Mouse (Mus musculus) liver, embryonic 12.5 days (tissue): ENCODE results near the gene Il1a. TPM values are rescaled to one million over a fixed set of nuclear protein-coding genes. Genes with fewer than 3 reads are reported as not detected.

Source experiments
- ATAC-seq: fragments of 200-750 bp; cut with Nextera tagmentation; 2 replicates; pipeline ENCODE4 v1.8.0; 2017; ENCODE audit warnings: moderate number of reproducible peaks, mild to moderate bottlenecking, moderate library complexity
- H3K27ac ChIP-seq: fragments of 300-500 bp; sonication (generic); 2 replicates; pipeline ENCODE4 v1.5.1; 2016; ENCODE audit warnings: mild to moderate bottlenecking
- H3K27me3 ChIP-seq: fragments of 300-500 bp; sonication (generic); replicated peaks from 2 replicates; pipeline ENCODE4 v1.6.1; 2016; ENCODE audit warnings: mild to moderate bottlenecking, moderate library complexity
- H3K36me3 ChIP-seq: fragments of 300-500 bp; sonication (generic); 2 replicates; pipeline ENCODE4 v1.6.1; 2016; ENCODE audit warnings: mild to moderate bottlenecking, moderate library complexity
- H3K4me1 ChIP-seq: fragments of 300-500 bp; sonication (generic); 2 replicates; pipeline ENCODE4 v1.6.1; 2016
- H3K4me2 ChIP-seq: fragments of 300-500 bp; sonication (generic); 2 replicates; pipeline ENCODE4 v1.6.1; 2016; ENCODE audit warnings: mild to moderate bottlenecking, moderate library complexity
- H3K4me3 ChIP-seq: fragments of 300-500 bp; sonication (generic); 2 replicates; pipeline ENCODE4 v1.5.1; 2016; ENCODE audit warnings: mild to moderate bottlenecking, moderate library complexity
- H3K9ac ChIP-seq: fragments of 300-500 bp; sonication (generic); 2 replicates; pipeline ENCODE4 v1.6.1; 2016; ENCODE audit warnings: mild to moderate bottlenecking, moderate library complexity
- H3K9me3 ChIP-seq: fragments of 300-500 bp; sonication (generic); replicated peaks from 2 replicates; pipeline ENCODE4 v1.6.1; 2016; ENCODE audit warnings: mild to moderate bottlenecking, moderate library complexity
- WGBS: fragments of 180-500 bp; shearing (Covaris S2); methylation state at CpG from one replicate; pipeline ENCODE4 v1.1.7; 2016; ENCODE audit not compliant: insufficient replicate concordance; 5-methylcytosine and 5-hydroxymethylcytosine counted together
- polyA plus RNA-seq: library from polyadenylated mRNA; unstranded; fragments of >200 nt; fragmentation: Nextera tagmentation; extraction: Ambion mirVana; gene quantifications from 2 replicates; pipeline ENCODE4 v1.2.1, GENCODE M21; 2016

Il1a gene
- polyA plus RNA-seq, result 2.8 and 3.7 TPM in 2 replicates

GRCm38 (mm10) chr2:129309836-129310235 is at the start of gene Il1a:
Gene Il1a, minus strand, starts transcription at chr2:129309972.
- no peak within 1 kb of the TSS for H3K4me3 ChIP-seq
- no peaks in the 10 kb centered on the region for H3K4me1 ChIP-seq
- no peaks in the 10 kb centered on the region for H3K9me3 ChIP-seq
- ATAC-seq, result no peak
- WGBS, result 59% methylated on average over 7 of the region's 7 CpGs
- H3K27me3 ChIP-seq, result peaks cover 6% of the 10 kb centered on the region; the same call in 1 of the 2 replicates
- no peak within 1 kb of the TSS for H3K9ac ChIP-seq
- no peak within 1 kb of the TSS for H3K4me2 ChIP-seq
- no peak within 1 kb of the TSS for H3K27ac ChIP-seq
- no peaks in the 10 kb centered on the region for H3K36me3 ChIP-seq

DNA sequence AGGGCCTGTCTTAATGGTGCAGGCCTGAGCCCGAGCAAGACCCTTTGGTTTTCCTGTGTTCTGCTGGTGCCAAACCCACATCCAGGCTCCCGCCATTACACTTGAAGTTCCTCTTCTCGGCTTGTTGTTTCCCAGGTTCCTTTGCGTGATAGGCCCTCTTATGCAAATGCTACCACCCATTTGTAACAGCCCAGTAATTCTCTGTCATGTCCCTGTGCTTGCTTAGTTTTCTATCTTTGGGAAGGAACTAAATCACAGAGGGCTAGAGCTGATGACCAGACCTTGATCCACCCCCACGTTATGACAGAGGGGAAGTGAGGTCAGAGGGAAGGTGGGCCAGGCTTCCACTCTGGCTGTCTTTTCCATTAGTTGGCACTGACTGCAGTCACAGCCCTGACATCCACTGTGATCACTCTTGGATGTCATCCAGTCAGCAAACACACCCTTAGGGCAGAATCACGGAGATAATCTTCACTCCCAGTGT is 28.4 kb upstream of the Il1a start:
- Histone ChIP-seq H3K4me2 (no peak overlapping the region), H3K27ac (no peak overlapping the region), H3K9me3 (peaks cover 11% of the 10 kb centered on the region), H3K27me3 (no peaks in the 10 kb centered on the region), H3K4me1 (no peaks in the 10 kb centered on the region), H3K4me3 (no peak overlapping the region), H3K36me3 (no peaks in the 10 kb centered on the region), H3K9ac (no peak overlapping the region)
- 39% methylated on average over 6 of the region's 6 CpGs for WGBS
- no peak for ATAC-seq

GRCm38 (mm10) chr2:129333471-129333870 is 23.7 kb upstream of the Il1a start:
- no peak overlapping the region for H3K9ac ChIP-seq
- H3K4me3 ChIP-seq, result no peak overlapping the region
- WGBS, result 55% methylated on average over 4 of the region's 4 CpGs
- no peak overlapping the region for H3K27ac ChIP-seq
- no peaks in the 10 kb centered on the region for H3K27me3 ChIP-seq
- no peaks in the 10 kb centered on the region for H3K9me3 ChIP-seq
- ATAC-seq, result no peak
- 0 out of 2 replicates have a peak, but pooled peaks cover 3% of the 10 kb centered on the region for H3K4me1 ChIP-seq
- H3K36me3 ChIP-seq, result no peaks in the 10 kb centered on the region
- H3K4me2 ChIP-seq, result no peak overlapping the region

DNA sequence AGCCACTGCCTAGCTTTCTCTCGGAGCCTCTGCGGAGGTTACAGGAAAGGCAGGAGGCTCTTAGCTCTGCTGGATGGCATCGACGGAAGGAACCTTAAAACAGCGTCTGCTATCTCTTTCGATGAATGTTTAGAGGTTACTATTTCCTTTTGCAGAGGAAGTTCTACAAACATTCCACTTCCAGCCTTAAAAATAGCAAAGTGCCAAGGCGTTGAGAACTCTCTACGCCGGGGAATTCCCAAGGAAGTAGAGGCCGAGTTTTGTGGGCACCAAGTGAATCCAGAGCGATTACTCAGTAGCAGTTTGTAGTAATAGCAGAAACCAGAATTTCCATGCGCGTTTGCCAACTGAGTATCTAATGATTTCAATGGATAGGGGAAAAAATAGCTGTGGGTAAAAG is 20.8 kb upstream of the Il1a start:
- H3K36me3 ChIP-seq, result no peaks in the 10 kb centered on the region
- H3K4me1 ChIP-seq, result 0 out of 2 replicates have a peak, but pooled peaks cover 3% of the 10 kb centered on the region
- H3K4me2 ChIP-seq, result no peak overlapping the region
- H3K4me3 ChIP-seq, result no peak overlapping the region
- H3K9ac ChIP-seq, result no peak overlapping the region
- 24% methylated on average over 13 of the region's 13 CpGs for WGBS
- no peak overlapping the region for H3K27ac ChIP-seq
- no peaks in the 10 kb centered on the region for H3K9me3 ChIP-seq
- ATAC-seq, result no peak
- H3K27me3 ChIP-seq, result no peaks in the 10 kb centered on the region

- ATAC-seq, result no peak
- WGBS, result 24% methylated on average over 7 of the region's 7 CpGs
- Histone ChIP-seq H3K9me3 (no peaks in the 10 kb centered on the region), H3K27ac (no peak overlapping the region), H3K4me2 (no peak overlapping the region), H3K36me3 (no peaks in the 10 kb centered on the region), H3K4me3 (no peak overlapping the region), H3K4me1 (0 out of 2 replicates have a peak, but pooled peaks cover 3% of the 10 kb centered on the region), H3K9ac (no peak overlapping the region), H3K27me3 (no peaks in the 10 kb centered on the region)
These were observed 20.3 kb upstream of the Il1a start for GRCm38 (mm10) chr2:129330024-129330423.

DNA sequence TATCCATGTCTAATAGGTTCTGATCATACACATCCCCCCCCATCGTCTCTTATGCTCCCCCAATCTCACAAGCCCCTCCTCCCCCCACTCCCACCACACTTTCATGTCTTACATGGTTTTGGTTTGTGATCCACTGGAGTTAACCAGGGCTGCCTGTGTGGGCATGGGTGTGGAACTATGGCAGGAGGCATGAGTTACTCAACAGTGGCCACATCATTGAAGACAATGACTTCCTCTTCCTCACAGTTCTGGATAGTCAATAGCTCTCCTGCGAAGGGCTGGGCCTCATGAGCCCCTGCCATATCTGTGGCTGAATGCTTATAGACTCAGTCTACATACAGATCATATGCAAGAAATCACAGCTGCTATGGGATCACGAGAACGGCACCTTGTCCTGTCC is 18.5 kb upstream of the Il1a start:
- no peak for ATAC-seq

DNA sequence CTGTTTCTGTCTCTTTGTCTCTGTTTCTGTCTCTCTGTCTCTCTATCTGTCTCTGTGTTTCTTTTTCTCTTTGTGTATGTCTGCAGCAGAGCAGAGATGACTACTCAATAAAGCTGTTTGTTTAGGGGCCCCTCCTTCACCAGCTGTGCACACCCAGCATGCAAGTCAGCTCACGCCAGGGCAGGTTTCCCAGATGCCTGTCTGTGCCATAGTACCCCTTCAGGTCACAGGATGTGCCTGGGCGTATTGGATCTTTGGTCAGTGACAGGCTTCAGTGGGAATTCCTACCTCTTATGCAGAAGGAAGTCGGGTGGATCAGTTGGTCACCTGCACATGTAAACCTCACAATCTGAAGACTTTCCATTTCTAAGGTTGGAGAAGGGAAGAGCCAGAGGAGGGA is 14.4 kb upstream of the Il1a start:
- H3K27ac ChIP-seq, result no peak overlapping the region
- ATAC-seq, result no peak
- H3K36me3 ChIP-seq, result no peaks in the 10 kb centered on the region
- WGBS, result 67% methylated on average over 3 of the region's 3 CpGs
- H3K4me1 ChIP-seq, result no peaks in the 10 kb centered on the region
- H3K4me3 ChIP-seq, result no peak overlapping the region
- no peak overlapping the region for H3K9ac ChIP-seq
- H3K4me2 ChIP-seq, result no peak overlapping the region
- no peaks in the 10 kb centered on the region for H3K27me3 ChIP-seq
- no peaks in the 10 kb centered on the region for H3K9me3 ChIP-seq

More for the DNA sequence above, 18.5 kb upstream of the Il1a start:
- no peaks in the 10 kb centered on the region for H3K27me3 ChIP-seq
- H3K4me1 ChIP-seq, result 0 out of 2 replicates have a peak, but pooled peaks cover 3% of the 10 kb centered on the region
- WGBS, result 60% methylated on average over 4 of the region's 4 CpGs
- no peaks in the 10 kb centered on the region for H3K36me3 ChIP-seq
- no peak overlapping the region for H3K4me3 ChIP-seq
- H3K9ac ChIP-seq, result no peak overlapping the region
- no peak overlapping the region for H3K27ac ChIP-seq
- H3K9me3 ChIP-seq, result no peaks in the 10 kb centered on the region
- H3K4me2 ChIP-seq, result no peak overlapping the region

GRCm38 (mm10) chr2:129322117-129322635 is 12.4 kb upstream of the Il1a start:
- no peak overlapping the region for H3K9ac ChIP-seq
- H3K27ac ChIP-seq, result no peak overlapping the region
- WGBS, result 27% methylated on average over 1 of the region's 1 CpGs
- no peak for ATAC-seq
- no peaks in the 10 kb centered on the region for H3K4me1 ChIP-seq
- H3K4me3 ChIP-seq, result no peak overlapping the region
- no peak overlapping the region for H3K4me2 ChIP-seq
- no peaks in the 10 kb centered on the region for H3K9me3 ChIP-seq
- no peaks in the 10 kb centered on the region for H3K36me3 ChIP-seq
- H3K27me3 ChIP-seq, result no peaks in the 10 kb centered on the region

- Histone ChIP-seq H3K9me3 (no peaks in the 10 kb centered on the region), H3K9ac (no peak overlapping the region), H3K27ac (no peak overlapping the region), H3K4me1 (no peaks in the 10 kb centered on the region), H3K4me2 (no peak overlapping the region), H3K27me3 (no peaks in the 10 kb centered on the region), H3K36me3 (no peaks in the 10 kb centered on the region), H3K4me3 (no peak overlapping the region)
- WGBS, result 39% methylated on average over 8 of the region's 8 CpGs
- ATAC-seq, result no peak
These were observed 10.3 kb upstream of the Il1a start for GRCm38 (mm10) chr2:129320033-129320605.

- Histone ChIP-seq H3K4me3 (no peak overlapping the region), H3K4me2 (no peak overlapping the region), H3K27ac (no peak overlapping the region), H3K27me3 (peaks cover 3% of the 10 kb centered on the region; the same call in 1 of the 2 replicates), H3K36me3 (no peaks in the 10 kb centered on the region), H3K4me1 (no peaks in the 10 kb centered on the region), H3K9me3 (no peaks in the 10 kb centered on the region), H3K9ac (no peak overlapping the region)
- 35% methylated on average over 4 of the region's 4 CpGs for WGBS
- ATAC-seq, result no peak
These were observed 6.1 kb upstream of the Il1a start for GRCm38 (mm10) chr2:129315831-129316230.

DNA sequence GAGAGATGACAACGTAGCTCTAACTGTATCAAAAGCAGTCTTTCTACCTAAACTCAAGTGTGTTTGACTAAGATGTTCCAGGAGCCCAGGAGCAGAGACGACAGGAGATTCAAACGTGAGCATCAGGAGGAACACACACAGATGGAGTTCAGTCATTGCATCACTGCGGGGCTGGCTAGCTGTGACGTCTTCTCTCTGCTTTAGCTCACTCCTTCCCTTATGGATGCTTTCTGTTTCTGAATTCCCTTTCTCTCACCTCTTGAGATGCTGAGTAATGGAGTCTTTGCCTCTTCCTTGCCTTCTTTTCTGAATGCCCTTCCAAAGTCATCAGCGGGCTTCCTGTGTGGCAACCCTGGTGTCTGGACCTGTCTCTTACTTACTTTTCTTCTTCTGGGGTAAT is 5.1 kb upstream of the Il1a start:
- H3K9me3 ChIP-seq, result no peaks in the 10 kb centered on the region
- no peak overlapping the region for H3K4me2 ChIP-seq
- H3K4me3 ChIP-seq, result no peak overlapping the region
- no peaks in the 10 kb centered on the region for H3K36me3 ChIP-seq
- ATAC-seq, result no peak
- H3K4me1 ChIP-seq, result no peaks in the 10 kb centered on the region
- WGBS, result 59% methylated on average over 6 of the region's 6 CpGs
- H3K9ac ChIP-seq, result no peak overlapping the region
- peaks cover 3% of the 10 kb centered on the region; the same call in 1 of the 2 replicates for H3K27me3 ChIP-seq
- no peak overlapping the region for H3K27ac ChIP-seq

GRCm38 (mm10) chr2:129313934-129314333 is 4.2 kb upstream of the Il1a start:
- H3K4me1 ChIP-seq, result no peaks in the 10 kb centered on the region
- 43% methylated on average over 1 of the region's 1 CpGs for WGBS
- no peaks in the 10 kb centered on the region for H3K36me3 ChIP-seq
- H3K4me3 ChIP-seq, result no peak overlapping the region
- no peak for ATAC-seq
- H3K9ac ChIP-seq, result no peak overlapping the region
- peaks cover 3% of the 10 kb centered on the region; the same call in 1 of the 2 replicates for H3K27me3 ChIP-seq
- H3K9me3 ChIP-seq, result no peaks in the 10 kb centered on the region
- no peak overlapping the region for H3K27ac ChIP-seq
- H3K4me2 ChIP-seq, result no peak overlapping the region
